Mouse (Mus musculus) testis, postnatal 10 days (tissue): ENCODE results near the gene Defb43.

Source experiments
- DNase-seq: peaks from one replicate; pipeline ENCODE4 v3.0.0; 2021; ENCODE audit warnings: low spot score

Gene Defb43

DNA sequence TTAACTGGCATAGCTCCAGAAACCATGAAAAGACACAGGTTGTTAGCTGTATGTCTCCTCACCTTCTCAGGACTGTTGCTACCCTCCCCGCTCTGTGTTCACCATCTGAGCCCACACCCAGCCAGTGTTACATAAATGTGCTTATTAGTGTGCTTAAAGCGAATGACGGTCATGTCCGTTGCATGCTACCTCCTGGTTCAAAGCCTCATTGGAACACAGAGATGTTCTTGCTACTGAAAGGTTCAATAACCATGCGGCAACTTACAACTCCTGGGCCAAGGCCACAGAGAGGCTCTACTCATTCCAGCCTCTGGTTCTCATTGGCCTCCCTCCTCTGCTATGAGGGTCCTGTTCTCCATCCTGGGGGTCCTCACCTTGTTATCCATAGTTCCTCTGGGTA is at the start of gene Defb43:
Gene Defb43, plus strand, starts transcription at position 301 of the 400 bp plus-strand sequence.
- no peak for DNase-seq

DNA sequence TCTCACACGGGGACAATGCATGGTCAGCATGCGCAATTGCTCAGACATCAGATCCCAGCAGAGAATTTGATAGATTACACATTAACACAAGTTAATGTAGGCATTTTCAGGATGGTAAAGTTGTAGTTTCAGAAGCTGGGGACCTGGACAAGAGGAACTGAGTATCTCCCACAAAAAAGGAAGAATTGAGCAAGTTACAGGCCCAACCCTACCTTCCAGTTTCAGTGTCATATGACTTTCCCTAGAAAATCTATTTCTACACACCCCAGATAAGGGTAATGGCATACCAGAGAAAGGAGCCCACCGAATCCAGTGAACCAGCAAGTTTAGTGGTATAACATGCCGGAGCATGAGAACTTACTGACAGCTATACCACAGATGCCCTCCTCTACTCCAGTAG is 47.9 kb upstream of the Defb43 start:
- DNase-seq = no peak

DNA sequence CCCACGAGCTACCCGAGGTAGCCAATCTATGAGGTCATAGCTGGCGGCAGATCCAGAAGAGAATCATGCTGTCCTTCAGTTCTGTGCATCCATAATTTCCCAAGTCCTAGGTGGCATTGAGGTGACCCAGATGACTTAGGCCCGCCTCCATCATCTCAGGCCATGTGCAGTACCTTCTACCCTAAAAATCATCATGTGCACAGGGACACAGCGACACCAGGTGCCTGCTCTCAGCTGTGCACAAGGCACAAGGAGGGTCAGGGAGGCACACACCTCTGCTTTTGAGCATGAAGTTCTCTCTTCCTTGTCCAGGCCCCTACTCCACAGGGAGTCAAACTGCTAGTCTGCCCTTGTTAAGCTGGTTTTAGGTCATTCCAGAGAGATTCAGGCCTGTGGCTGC is 46.2 kb upstream of the Defb43 start:
- DNase-seq = no peak

DNA sequence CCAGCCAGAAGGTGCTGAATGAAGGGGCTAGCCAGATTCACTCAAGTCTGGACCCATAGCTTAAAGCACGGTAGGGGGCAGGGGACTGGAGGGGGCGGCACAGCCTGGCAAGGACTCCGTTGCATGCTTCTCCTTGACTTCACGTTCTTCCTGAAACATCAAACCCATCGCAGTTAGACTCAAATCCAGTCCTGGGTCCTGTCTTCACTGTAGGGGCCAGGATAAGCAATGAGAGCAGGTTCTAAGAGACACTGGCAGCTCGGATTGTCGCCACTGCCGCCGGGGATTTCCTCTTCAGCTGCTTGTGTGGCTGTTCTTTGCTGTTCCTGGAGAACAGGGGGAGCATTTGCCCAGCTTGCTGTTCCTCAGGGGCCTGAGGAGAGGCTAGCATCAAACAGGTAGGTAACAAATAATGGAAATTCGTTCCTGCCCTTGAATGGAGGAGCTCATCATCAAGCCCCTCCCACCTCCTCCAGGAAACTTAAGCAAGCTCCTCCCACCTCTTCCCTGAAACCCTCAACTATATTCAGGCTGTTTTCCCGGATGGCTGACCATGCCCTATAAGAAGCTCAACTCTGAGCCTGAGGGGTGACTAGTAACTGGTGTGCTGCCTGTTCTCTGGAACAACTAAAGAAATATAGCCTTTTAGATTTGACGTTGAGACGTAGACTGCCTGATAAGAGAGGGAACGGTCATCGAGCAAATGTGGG is 45.6 kb upstream of the Defb43 start:
- DNase-seq = no peak

DNA sequence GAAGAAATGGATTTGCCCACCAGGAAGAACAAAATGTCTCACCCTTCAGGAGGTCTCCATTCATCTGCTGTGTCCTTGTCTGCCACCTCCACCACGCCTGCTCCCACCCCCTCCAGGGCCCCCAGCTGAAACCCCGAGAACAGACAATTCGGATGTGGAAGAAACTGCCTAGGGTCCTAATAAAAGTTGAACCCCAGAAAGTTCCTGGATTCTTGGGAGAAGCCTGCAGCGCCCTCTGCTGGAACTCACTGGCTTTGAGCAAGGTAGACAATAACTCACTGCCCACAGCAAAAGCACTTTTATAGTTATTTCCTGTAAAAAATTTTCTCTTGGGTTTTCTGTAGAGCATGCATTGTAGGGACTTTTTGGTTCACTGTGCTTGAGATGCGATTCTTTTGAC is 36.5 kb upstream of the Defb43 start:
- DNase-seq = peak; percentile 86

DNA sequence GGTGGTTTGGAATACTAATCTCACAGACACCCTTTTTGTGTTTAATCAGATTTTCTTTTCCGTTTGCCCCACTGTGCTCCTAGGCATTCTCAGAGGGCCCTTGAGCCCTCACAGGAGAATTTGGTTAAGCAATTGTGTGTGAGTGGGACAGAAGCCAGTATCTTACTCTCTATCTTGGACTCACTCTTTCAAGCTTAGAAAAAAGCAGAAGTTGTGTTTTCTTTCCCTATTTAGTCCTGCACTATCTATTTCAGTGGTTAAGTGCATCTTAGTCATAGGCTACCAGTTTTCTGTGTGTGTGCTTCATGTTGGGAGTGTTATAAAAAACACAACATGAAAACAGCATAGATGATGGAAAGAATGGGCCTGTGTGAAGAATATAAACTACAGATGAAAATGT is 31.8 kb upstream of the Defb43 start:
- no peak for DNase-seq

DNA sequence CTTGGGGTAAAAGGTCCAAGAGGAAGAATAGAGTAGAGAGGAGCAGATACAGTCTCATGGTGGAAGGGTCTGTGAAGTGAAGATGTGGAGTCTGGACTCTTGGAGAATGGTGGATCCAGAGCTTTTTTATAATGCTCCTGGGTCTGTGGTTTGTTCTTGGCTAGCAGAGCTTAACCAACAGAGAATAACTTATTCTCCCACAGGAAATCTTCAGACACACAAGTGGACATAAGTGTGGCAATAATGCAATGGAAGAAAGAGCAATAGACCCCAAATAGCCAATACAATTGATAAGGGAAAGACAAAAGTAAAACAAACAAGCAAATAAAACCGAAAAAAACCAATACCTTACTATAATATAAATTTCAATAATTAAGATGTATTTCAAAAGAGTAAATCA is 27.2 kb upstream of the Defb43 start, which contains the start of gene Defb48:
Gene Defb48, minus strand, starts transcription at position 101 of the 400 bp plus-strand sequence.
- DNase-seq = no peak

DNA sequence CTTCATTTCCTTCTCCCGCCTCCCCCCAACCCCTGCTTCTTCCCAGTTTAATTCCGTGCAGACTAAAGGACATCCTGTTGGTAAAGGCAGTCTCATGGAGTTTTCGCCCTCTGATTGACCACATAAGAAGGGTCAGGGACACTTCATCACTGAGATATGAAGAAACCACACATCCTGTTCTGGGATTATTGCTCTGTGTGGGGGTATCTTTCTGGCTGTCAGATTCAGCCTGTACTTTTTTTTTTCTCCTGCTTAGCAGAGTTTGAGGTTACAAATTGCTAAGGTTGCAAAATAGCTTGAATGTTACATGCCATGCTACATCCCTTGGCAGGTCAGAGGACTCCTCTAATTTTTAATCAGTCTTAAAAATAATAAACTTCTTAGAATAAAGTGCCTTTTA is 20.3 kb upstream of the Defb43 start:
- no peak for DNase-seq

DNA sequence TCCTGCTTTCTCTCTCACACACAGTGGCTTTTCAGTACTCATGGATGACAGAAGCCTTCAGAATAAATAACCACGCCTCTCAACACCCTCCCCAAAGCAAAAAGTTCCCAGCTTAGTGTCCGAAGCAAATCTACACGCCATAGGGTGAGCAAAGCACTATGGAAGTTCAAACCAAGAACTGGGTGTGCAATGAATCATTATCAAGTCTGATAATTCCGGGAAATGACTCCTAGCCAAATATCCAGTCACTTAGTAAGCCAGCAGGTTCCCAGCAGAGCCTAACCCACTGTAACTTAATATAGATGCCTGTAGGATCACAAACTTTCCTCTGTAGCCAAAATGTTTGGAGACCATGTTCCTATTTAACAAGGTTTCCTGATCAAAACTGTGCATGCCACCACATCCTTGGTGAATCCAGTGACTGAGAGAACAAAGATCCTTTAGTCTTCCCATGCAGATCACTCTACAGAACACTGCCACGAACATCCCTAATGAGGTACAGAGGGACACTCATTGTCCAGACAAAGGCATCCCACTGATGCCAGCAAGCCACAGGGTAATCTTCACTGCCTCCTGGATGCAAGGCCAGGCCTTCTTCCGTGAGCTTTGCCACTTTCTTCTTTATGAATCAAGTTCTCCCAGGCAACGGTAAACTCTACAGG is 19.6 kb upstream of the Defb43 start:
- DNase-seq = no peak

DNA sequence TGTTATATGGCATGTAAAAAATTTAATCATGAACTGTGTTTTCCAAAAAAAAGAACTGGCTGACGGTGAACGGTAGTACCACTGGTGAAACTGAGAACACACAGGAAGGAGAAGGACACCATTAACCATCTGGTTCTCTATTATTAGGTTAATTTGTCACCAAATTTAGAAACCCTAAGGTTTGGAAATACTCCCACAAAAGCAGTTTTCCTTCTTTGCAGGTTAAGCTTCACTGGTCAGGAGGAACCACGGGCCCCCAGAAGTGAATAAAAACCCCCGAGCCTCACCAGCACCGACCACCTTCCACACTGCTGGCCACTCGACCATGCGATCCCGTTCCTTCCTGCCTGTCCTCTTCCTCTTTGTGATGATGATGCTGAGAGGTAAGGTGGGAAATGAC is 13.8 kb upstream of the Defb43 start, which contains the start of gene Defb47:
Gene Defb47, plus strand, starts transcription at position 301 of the 400 bp plus-strand sequence.
- no peak for DNase-seq

DNA sequence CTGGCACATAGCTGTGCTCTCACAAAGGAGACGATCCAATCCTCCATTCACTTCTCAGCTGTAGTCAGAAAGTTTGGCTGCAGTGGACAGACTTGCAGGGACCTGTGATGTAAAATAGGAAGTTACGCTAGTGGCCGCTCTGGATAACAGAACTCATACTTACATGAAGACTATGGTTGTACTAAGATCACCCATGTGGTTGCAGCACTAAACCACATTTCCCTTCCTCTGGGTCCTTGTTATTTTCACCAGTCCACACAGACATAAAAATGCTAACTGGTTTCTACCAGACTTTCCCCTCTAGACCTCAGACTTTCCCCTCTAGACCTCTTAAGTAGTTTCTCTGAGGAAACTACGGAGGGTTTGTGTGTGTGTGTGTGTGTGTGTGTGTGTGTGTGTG is 12.6 kb upstream of the Defb43 start:
- DNase-seq = no peak

DNA sequence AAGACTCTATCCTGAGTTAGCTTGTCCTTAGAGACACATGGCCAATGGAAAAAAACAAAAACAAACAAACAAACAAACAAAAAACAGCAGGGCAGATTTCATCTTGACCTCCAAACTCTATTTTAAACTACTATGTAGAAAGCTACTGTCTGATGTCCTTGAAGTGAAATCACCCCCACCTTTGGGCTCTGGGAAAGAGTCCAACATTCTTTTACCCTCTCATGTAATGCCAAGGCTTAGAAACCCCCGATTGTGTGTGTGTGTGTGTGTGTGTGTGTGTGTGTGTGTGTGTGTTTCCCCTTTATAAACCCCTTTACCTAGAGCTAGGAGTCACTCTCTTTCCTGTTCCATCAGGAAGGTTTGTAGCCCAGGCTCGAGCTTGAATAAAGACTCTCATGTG is 9.0 kb upstream of the Defb43 start:
- no peak for DNase-seq

DNA sequence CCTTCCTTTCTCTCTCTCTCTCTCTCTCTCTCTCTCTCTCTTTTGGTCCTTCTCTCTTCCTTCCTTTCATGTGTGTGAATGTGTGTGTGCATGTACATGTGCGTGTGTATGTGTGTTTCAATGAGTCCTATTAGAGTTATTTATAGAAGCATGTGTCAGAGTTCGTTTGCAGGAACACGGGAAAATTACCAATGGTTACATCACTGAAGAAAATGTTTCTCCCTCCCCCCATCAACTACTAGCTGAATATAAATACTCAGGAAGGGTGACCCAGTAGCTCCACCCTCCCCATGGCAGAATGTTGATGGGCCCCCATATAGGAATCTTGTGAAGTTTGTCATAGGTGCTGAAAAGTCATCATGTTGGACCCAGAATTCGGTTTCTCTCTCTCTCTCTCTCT is 1.5 kb downstream of the Defb43 start:
- DNase-seq = no peak

DNA sequence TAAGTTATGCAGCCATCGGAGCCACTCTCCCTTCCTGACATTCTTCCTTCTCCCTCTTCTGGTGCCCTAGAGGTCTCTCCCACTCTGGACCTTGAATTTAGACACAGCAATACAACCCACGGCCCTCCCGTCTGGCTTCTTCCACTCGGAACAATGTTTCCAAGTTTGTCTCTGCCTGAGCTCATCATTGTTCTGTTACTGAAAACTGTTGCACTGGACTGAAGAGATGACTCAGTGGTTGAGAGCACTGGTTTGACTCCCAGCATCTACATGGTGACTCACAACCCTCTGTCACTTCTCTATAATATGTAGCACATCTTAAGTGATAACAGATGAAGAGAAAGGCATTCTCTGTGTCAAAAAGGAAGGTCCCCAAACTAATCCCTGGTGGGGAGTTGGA is 3.1 kb downstream of the Defb43 start:
- DNase-seq = no peak

DNA sequence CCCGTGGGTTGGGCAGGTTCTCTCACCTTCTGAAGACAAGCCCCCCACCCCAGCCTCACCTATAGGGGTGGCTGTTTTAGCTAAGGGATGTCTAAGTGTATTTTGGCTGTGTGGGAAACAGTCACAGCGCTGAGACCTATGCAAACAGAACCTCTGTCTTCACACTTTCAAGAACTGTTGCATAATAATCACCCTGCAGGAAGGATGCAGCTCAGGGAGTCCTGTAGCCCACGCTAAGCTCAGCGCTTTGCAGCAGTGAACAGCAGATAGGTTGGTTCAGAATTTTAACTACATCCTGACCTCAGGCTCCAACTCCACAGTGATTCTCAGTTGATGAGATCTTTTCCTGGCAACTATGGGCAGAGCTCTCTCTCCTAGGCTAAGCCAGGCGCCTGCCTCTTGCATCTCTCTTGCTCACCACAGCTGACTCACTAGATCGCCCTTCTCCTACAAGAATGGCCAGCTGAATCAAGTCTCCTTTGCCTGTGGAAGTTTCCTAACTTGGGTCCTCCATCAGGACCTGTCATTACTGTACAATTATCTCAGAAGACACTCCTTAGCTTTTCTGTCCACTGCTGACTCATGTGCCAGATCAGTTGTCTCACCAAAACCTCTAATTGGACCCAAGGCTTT is 9.1 kb downstream of the Defb43 start:
- no peak for DNase-seq

DNA sequence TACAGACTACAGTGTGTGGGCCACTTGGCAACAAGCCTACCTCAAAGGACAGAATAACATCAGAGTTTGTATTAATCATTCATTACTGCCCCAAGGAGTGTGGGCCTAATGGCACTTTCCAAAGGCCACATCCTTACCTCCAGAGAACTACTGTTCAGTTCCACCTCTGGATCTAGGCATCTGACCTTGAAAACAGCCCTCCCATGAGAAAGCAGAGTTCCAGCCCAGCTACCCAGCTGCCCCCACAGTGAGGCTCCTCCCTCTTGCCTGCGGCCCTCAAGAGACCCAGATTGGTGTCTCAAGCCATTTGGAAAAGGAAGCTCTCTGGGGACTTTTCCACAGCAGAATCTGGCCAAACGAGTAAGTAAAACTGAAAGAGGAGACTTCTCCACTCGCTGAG is 35.1 kb downstream of the Defb43 start, which contains the start of gene Defb42:
Gene Defb42, plus strand, starts transcription at position 301 of the 400 bp plus-strand sequence.
- DNase-seq = no peak

DNA sequence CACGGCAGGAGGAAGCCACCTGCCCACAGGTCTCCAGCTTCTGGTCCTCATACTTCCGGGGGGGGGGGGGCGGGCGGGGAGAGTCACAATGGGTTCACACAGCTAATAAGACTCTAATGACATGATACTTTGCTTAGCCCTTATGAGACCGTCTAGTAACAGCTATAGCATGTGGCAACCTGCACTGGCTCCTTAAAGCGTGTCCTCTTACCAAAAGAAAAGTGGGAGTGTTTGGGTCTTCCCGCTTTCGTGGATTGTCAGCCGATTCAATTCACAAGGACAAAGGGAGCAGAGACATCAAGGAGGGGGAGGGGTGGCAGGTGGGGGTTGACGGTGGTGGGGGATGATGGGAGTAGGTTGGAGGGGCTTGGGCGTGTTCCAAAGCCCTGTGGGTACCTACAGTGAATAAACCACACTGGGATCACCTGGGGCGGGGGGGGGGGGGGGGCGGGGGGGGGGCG is 38.4 kb downstream of the Defb43 start, which contains the start of gene Defb30:
Gene Defb30, minus strand, starts transcription at position 51 of the 461 bp plus-strand sequence.
- no peak for DNase-seq

DNA sequence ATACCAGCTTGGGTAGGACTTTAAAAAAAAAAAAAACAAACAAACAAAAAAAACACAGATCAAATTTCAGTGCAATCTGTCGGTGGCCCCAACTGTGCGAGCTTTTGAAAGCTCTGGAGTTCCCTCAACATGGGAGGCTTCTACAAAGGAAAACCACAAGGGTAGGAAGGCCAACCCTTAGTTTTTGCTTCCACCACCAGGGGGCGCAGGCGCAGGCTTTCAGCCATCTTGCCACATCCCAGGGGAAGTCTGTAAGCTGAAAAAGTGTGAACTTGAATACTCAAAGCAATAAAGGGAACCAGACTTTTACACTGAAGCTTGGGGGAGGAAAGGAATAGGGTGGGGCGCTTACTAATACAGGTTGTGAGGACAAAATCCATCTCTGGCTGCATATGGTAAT is 39.2 kb downstream of the Defb43 start:
- DNase-seq = peak; percentile 89

DNA sequence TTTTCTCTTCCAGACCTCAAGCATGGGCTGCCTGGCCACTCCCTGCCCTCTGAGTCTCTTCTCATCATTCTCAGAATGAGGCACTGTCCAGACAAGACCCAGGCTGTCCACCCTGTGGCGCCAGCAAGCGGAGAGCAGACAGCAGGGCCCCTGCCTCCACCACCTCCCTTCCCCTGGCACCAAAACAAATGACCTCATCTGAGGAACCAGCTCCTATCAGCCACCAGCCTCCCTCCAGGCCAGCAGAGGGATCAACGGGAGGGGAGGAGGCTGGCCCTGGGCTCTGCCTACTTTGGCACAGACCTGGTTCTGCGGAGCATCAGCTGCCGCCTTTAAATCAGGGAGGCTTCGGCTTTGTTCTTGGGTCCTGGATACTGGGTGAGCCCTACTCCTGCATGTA is 43.2 kb downstream of the Defb43 start:
- DNase-seq = peak; percentile 78

DNA sequence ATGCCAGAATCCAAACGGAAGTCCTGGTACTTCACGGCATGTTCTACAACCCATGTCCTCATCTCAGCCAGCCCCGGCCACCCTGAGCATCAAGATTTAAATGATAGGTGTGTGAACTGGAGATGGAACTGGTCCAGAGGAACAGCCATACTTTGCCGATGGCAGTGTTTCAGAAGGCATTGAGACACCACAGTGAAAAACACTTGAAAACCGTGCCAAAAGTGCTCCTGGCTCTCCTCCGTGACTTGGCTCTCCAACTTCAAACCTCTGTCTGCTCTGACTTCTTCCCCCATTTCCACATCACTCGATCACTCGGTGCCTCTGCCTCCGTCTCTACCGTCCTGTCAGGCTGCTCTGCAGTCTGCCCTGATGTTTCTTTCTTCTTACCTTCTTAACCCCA is 48.8 kb downstream of the Defb43 start:
- no peak for DNase-seq

DNA sequence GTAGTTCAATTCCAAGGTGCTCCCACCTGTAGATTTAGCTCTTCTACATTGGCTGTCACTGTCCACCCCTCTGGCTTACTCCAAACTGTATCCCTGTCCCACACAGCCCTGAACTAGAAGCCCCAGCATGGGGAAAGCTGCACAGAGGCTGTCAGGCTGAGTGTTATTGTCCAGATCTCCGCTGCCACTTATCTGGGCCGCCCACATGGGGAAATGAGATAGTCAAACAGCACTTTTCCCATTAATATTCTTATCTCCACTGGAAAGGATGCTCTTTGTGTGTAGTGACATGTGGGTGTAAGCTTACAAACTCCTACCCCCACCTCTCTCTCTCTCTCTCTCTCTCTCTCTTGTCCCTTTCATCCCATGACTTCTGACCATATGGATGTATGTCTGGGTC is 50.6 kb downstream of the Defb43 start:
- no peak for DNase-seq

DNA sequence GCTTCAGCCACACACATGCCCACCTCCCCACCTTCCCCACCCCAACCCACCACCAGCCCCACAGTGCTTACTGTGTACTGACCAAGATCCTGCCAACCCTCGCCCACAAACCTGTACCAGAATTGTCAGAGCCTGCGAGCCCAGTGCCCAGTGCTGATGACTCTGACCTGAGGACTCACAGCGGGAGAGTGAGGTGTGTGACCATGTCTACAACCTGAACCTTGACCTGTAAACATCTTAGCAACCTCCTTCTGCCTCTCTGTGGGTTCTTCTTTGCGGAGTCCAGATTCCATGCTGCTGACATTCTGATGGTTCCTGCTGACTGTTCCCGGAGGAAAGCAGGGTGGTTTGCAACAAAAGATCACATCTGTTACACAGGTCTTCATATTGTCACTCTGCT is 53.8 kb downstream of the Defb43 start:
- DNase-seq = no peak
